Mouse (Mus musculus): ENCODE results near the gene Stx17. TPM values are rescaled to one million over a fixed set of nuclear protein-coding genes. Genes with fewer than 3 reads are reported as not detected.

The Stx17 gene
- total and polyA plus RNA-seq, 3 experiments = 7.2 to 10.0 (median 8.0) TPM

- peaks cover 0 to 12% of the 10 kb centered on the region in 2 experiments; a peak in 2 of 4 replicates for H3K4me1 ChIP-seq (ENCODE audit: control insufficient read depth in 1 of 2, insufficient read depth in 2 of 2)
- H3K36me3 ChIP-seq (replicated peaks in 1 of 2; ENCODE audit: control insufficient read depth in 1 of 2, insufficient read depth in 1 of 2, low read length in 1 of 2) = no peaks in the 10 kb centered on the region
- no peak for DNase-seq (ENCODE audit: extremely low read depth)
- H3K9me3 ChIP-seq (replicated peaks; ENCODE audit: low read length) = no peaks in the 10 kb centered on the region
- no peaks in the 10 kb centered on the region for H3K27me3 ChIP-seq (replicated peaks)
- TF ChIP-seq RCOR1 (conservative IDR thresholded peaks at IDR 0.05; ENCODE audit: low read depth, low read length) (no peak), SMC3 (IDR thresholded peaks at IDR 0.05; ENCODE audit: low read depth, low read length) (no peak), SIN3A (IDR thresholded peaks at IDR 0.05; ENCODE audit: low read length) (no peak), BHLHE40 (IDR thresholded peaks at IDR 0.05; ENCODE audit: low read depth, low read length) (no peak), KAT2A (IDR thresholded peaks at IDR 0.05; ENCODE audit: insufficient replicate concordance, low read length) (no peak), IRF4 (IDR thresholded peaks at IDR 0.05; ENCODE audit: low read depth, low read length) (no peak), ELF1 (IDR thresholded peaks at IDR 0.05; ENCODE audit: low read depth, low read length) (no peak), ZC3H11A (IDR thresholded peaks at IDR 0.05; ENCODE audit: low read depth, low read length) (no peak), NRF1 (IDR thresholded peaks at IDR 0.05; ENCODE audit: low read depth, low read length) (no peak), RAD21 (IDR thresholded peaks at IDR 0.05; ENCODE audit: low read depth, low read length) (no peak), ETS1 (conservative IDR thresholded peaks at IDR 0.05; ENCODE audit: low read depth, low read length) (no peak), ZNF384 (IDR thresholded peaks at IDR 0.05; ENCODE audit: low read depth, low read length) (no peak), PAX5 (IDR thresholded peaks at IDR 0.05; ENCODE audit: low read length) (no peak), TCF12 (IDR thresholded peaks at IDR 0.05; ENCODE audit: low read depth, low read length) (no peak), MYC (IDR thresholded peaks at IDR 0.05; ENCODE audit: low read depth, low read length) (no peak), USF2 (conservative IDR thresholded peaks at IDR 0.05; ENCODE audit: low read depth, low read length) (no peak), E2F4 (IDR thresholded peaks at IDR 0.05; ENCODE audit: insufficient replicate concordance, low read depth, low read length) (no peak)
- no peak overlapping the region for H3K9ac ChIP-seq (ENCODE audit: insufficient read depth, low read depth)
- H3K4me2 ChIP-seq (ENCODE audit: insufficient read depth, low read depth, poor library complexity, severe bottlenecking) = no peak overlapping the region
- H3K79me2 ChIP-seq (replicated peaks; ENCODE audit: control insufficient read depth, extremely low read depth, insufficient read depth, poor library complexity, severe bottlenecking) = no peaks in the 10 kb centered on the region
- dilution Hi-C loops (cut with MboI; ENCODE audit: extremely low pct_ligation_motif_present, extremely low pct_unique_long_range_greater_than_20kb, low sequenced_read_pairs) (no loop called here), in situ Hi-C loops (cut with MboI; ENCODE audit: low pct_ligation_motif_present, low pct_unique_long_range_greater_than_20kb, low sequenced_read_pairs) (no loop called here)
- H3K27ac ChIP-seq (ENCODE audit: insufficient read depth, low read depth) = no peak overlapping the region
- H3K4me3 ChIP-seq (replicated peaks in 1 of 3; ENCODE audit: low read depth in 2 of 3, low read length in 2 of 3, poor library complexity in 1 of 3) = no peak overlapping the region
Measured at GRCm38 (mm10) chr4:48076693-48077471, 47.8 kb upstream of the Stx17 start.

- in situ Hi-C loops (cut with MboI; ENCODE audit: low pct_ligation_motif_present, low pct_unique_long_range_greater_than_20kb, low sequenced_read_pairs) (no loop called here), dilution Hi-C loops (cut with MboI; ENCODE audit: extremely low pct_ligation_motif_present, extremely low pct_unique_long_range_greater_than_20kb, low sequenced_read_pairs) (no loop called here)
- TF ChIP-seq GABPA (IDR thresholded peaks at IDR 0.05; ENCODE audit: insufficient replicate concordance, low read depth, low read length) (no peak), MXI1 (IDR thresholded peaks at IDR 0.05; ENCODE audit: low read depth, low read length) (no peak), NRF1 (IDR thresholded peaks at IDR 0.05; ENCODE audit: low read depth, low read length) (no peak), PAX5 (IDR thresholded peaks at IDR 0.05; ENCODE audit: low read length) (no peak), POLR2AphosphoS2 (IDR thresholded peaks at IDR 0.05; ENCODE audit: low read depth, low read length) (no peak), TCF12 (IDR thresholded peaks at IDR 0.05; ENCODE audit: low read depth, low read length) (no peak), SIN3A (IDR thresholded peaks at IDR 0.05; ENCODE audit: low read length) (no peak), ZNF384 (IDR thresholded peaks at IDR 0.05; ENCODE audit: low read depth, low read length) (no peak)
- peaks cover 0 to 12% of the 10 kb centered on the region in 2 experiments; a peak in 2 of 4 replicates for H3K4me1 ChIP-seq (ENCODE audit: control insufficient read depth in 1 of 2, insufficient read depth in 2 of 2)
- no peak overlapping the region for H3K4me3 ChIP-seq (replicated peaks in 1 of 3; ENCODE audit: low read depth in 2 of 3, low read length in 2 of 3, poor library complexity in 1 of 3)
- H3K9ac ChIP-seq (ENCODE audit: insufficient read depth, low read depth) = no peak overlapping the region
- no peak overlapping the region for H3K27ac ChIP-seq (ENCODE audit: insufficient read depth, low read depth)
- H3K27me3 ChIP-seq (replicated peaks) = no peaks in the 10 kb centered on the region
- DNase-seq (ENCODE audit: extremely low read depth) = no peak
- H3K4me2 ChIP-seq (ENCODE audit: insufficient read depth, low read depth, poor library complexity, severe bottlenecking) = no peak overlapping the region
- H3K79me2 ChIP-seq (replicated peaks; ENCODE audit: control insufficient read depth, extremely low read depth, insufficient read depth, poor library complexity, severe bottlenecking) = no peaks in the 10 kb centered on the region
- H3K36me3 ChIP-seq (replicated peaks in 1 of 2; ENCODE audit: control insufficient read depth in 1 of 2, insufficient read depth in 1 of 2, low read length in 1 of 2) = no peaks in the 10 kb centered on the region
- no peaks in the 10 kb centered on the region for H3K9me3 ChIP-seq (replicated peaks; ENCODE audit: low read length)
Measured at GRCm38 (mm10) chr4:48078213-48078612, 46.5 kb upstream of the Stx17 start.

All from CH12.LX (cell line).